Mouse (Mus musculus) retina, postnatal 1 day (tissue): ENCODE data around the gene Ptgis.

Experiments
- DNase-seq: peaks from one replicate; pipeline ENCODE4 v3.0.0-alpha.2; 2012

Ptgis gene

GRCm38 (mm10) chr2:167150135-167150534, 90.3 kb downstream of the Ptgis start:
- DNase-seq, result no peak

GRCm38 (mm10) chr2:167149035-167149434, 91.4 kb downstream of the Ptgis start:
- DNase-seq, result no peak

- no peak for DNase-seq
Measured at GRCm38 (mm10) chr2:167147708-167148107, 92.7 kb downstream of the Ptgis start.

GRCm38 (mm10) chr2:167145904-167146303, 94.5 kb downstream of the Ptgis start:
- peak; percentile 44 for DNase-seq

- DNase-seq, result no peak
Measured at GRCm38 (mm10) chr2:167144439-167145307, 95.7 kb downstream of the Ptgis start.

GRCm38 (mm10) chr2:167143914-167144313, 96.5 kb downstream of the Ptgis start:
- DNase-seq, result no peak

GRCm38 (mm10) chr2:167142282-167142681, 98.1 kb downstream of the Ptgis start:
- no peak for DNase-seq

GRCm38 (mm10) chr2:167141810-167142209, 98.6 kb downstream of the Ptgis start:
- DNase-seq, result no peak
